Mouse (Mus musculus) spleen, postnatal 14 days (tissue): ENCODE measurements around the gene Rflnb.

Experiments used
- DNase-seq, 2 experiments: peaks; one replicate each; pipeline ENCODE4 v3.0.0; 2021 to 2022; ENCODE audit warnings: low spot score in 2 of 2

The Rflnb gene

GRCm38 (mm10) chr11:75990965-75991835, 36.4 kb downstream of the Rflnb start:
- no peak for DNase-seq

DNA sequence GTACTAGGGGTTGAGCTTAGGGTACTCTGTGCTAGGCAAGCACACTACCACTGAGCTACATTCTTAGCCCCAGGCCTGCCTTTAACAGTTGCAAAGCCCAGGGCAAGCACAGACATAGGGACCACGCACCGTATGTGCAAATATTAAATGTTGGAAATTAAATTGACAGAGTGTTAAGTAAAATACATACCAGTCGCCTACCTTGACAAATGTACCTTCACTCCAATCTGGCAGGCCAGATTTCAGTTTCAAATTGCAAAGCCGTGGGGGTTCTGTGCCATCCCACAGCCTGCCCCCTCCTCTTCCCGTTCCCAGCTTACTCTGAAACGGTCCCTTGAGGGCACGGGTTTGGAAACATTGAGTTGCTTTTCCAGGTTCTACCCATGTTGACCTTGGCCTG, 41.6 kb downstream of the Rflnb start:
- DNase-seq = no peak

- no peak for DNase-seq
These were observed 43.0 kb downstream of the Rflnb start for GRCm38 (mm10) chr11:75984581-75984980.

- no peak for DNase-seq
These were observed 44.4 kb downstream of the Rflnb start for GRCm38 (mm10) chr11:75983194-75983593.

GRCm38 (mm10) chr11:75980413-75980812, 47.2 kb downstream of the Rflnb start:
- no peak for DNase-seq

DNA sequence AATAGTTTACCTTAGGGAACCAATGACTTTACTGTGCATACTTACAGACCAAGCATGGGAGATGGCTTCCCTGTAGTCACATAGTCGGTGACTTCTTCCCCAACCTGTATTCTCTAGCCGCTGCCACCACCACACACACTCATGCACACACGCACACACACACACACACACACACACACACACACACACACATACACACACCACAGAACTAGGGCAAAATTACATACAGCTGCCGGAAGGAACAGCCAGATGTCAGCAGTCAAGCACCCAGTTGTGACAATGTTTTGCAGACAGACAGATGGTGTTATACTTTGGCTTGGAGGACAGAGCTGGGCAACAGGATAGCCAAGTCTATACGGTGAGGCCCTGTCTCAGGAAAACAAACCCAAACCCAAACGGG, 49.5 kb downstream of the Rflnb start:
- DNase-seq = no peak

DNA sequence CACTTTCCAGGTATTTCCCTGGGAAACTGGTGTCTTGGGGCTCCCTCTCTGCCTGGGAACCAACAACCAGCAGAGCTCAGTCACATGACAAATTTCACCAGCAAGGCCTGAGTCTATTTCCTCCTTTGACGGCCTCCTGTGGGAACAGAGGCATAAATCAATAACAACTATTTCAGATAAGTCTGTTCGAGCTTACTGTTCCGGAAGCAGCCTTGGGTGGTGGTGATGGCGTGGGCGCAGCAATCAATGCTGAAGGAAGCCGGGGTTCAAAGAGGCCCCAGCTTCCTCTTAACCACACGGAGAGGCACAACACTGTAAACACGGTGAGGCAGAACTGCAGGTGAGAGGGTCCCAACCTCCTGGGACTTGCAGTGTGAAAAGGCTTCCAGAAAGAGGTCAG, 50.8 kb downstream of the Rflnb start:
- peak; percentile 40 to 53 for DNase-seq

DNA sequence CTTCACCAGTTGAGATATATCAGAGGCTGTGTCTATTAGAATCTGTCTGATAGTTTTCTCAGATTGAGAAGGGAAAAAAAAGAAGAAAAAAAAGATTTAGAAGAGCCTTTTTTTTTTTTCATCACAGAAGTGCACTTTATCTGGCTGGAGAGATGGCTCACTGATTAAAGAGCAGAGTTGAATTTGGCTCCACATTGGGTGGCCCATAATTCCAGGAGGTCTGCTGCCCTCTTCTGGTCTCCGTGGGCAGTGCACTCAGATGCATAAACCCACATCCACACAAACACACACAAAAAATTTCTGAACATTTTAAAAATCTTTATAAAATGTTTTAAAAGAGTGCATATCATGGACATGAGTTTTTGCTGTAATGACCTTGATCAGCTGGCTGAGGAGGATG, 53.6 kb downstream of the Rflnb start:
- DNase-seq = no peak

DNA sequence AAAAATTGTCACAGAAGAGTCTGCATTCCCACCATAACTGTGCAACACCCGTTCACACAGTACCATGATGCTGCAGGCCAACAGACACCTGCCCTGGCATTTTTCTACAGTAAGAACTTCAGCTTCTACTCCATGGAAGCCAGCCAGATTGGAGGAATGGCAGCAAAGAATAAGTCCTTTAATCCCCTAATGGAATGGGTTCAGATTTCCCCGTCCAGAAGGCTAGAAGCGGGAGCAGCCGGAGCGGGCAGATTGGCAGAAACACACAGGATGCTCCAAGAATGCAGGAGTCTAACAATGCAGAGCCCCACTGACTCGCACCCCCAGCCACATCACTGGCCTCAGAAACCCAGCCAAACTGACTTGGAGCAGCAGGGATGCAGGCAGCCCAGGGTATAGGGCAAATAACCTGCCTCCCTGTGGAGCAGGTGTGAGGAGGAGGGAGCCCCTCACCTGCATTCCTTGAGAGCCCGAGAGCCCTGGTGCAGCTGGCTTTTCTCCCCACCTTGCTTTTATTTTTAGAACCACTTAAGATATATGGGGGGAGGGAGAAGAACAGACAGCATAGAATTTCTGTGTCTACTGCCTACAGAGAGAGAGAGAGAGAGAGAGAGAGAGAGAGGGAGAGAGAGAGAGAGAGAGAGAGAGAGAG, 54.5 kb downstream of the Rflnb start:
- DNase-seq = no peak

- no peak for DNase-seq
These were observed 55.4 kb downstream of the Rflnb start for GRCm38 (mm10) chr11:75972188-75972587.

- no peak for DNase-seq
These were observed 57.0 kb downstream of the Rflnb start for GRCm38 (mm10) chr11:75970629-75971028.
